Mouse (Mus musculus) hematopoietic stem cell, adult 5-6 weeks (primary cell): ENCODE data around the gene Prim2. TPM values are rescaled to one million over a fixed set of nuclear protein-coding genes. Genes with fewer than 3 reads are reported as not detected.

Source experiments
- ATAC-seq, 2 experiments: fragments of 125-278 bp in 1 of 2; replicated peaks in 1 of 2; 2 replicates each; pipeline ENCODE4 v1.8.0; 2016 to 2017; ENCODE audit warnings: inconsistent platforms in 2 of 2, mild to moderate bottlenecking in 2 of 2, moderate number of reproducible peaks in 2 of 2, low read depth in 1 of 2, moderate TSS enrichment in 1 of 2; ENCODE audit not compliant: low FRiP score in 2 of 2, poor library complexity in 2 of 2, severe bottlenecking in 2 of 2, insufficient read depth in 1 of 2, low TSS enrichment in 1 of 2
- total RNA-seq: library from RNA; stranded (forward); fragments of 172-1452, 232-1000 nt; gene quantifications from 2 replicates; pipeline ENCODE4 v1.2.3, GENCODE M21; 2017

The Prim2 gene
- total RNA-seq, 1 experiment from 2014 or later = 81.5 TPM

DNA sequence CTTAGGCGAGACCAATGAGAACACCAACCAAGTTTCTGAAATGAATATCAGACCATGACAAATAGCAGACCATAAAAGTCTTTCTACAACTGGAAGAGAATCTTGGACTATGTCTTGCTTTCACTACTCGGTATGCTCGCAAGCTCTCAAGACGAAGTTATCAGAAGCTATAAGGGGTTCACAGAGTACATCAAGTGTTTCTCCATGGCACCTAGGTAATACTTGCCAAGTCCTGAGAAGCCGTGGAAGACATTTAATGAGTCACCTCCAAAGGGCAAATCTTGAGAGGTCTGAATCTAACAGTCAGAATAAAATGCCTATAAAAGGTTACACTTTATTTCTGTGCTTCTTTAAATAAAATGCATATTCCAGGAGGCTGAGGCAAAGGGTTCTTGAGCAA, 181.2 kb downstream of the Prim2 start:
- ATAC-seq = no peak

- ATAC-seq = no peak
These were observed 185.8 kb downstream of the Prim2 start for GRCm38 (mm10) chr1:33483746-33484145.

DNA sequence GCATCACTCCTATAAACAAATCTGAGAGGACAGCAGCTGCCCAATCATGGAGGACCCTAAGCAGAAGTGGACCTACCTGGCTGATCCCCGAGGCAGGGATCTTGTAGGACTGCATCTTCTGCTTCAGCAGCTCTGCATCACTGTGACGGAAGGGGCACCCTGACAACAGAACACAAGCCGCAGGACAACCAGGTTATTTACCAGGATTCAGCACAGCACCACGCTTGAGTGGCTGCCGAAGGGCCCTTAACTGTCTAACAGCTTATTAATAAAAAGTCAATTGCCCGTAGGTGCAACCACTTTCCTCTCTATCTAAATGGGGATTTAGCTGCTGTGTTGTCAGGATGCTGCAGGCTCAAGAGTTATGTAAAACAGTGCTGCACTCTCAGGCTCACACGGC, 189.2 kb downstream of the Prim2 start:
- ATAC-seq = no peak

GRCm38 (mm10) chr1:33471069-33471468, 198.5 kb downstream of the Prim2 start:
- ATAC-seq = no peak

DNA sequence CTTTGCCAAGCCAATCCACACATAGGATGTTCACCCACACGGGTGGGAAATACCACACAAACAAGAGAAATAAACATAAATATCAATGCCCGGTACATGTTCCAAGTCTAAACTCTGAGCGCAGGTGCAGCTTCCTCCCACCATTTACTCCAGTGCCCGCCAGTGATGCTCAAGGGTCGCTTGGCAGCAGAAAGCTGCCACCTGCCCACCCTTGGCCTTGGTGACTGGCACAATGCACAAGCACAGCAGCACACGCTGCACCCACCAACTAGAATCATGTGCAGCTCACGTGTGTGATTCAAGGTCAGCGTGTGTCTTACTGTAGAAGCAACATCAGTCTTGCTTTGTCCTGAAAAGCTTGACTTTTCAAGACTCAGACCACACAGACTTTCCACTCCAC, 199.4 kb downstream of the Prim2 start:
- ATAC-seq = 0 out of 4 replicates have a peak, but pooled peaks of 1 of the 2 experiments have one; percentile 1

DNA sequence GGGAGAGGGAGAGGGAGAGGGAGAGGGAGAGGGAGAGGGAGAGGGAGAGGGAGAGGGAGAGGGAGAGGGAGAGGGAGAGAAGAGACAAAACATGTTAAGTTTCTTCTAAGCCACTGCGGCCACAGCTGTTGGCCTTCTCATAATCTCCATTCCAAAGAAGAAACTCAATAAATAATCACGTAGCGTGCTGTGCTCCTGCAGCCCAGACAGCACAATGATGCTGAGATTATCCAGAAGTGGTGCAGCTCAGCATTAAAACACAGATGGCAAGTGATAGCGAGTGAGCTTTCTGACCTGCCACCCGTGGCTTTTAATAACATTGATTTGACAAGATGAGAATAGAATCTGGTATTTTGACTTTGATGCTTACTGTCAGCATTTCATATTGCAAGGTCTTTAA, 205.4 kb downstream of the Prim2 start:
- ATAC-seq = no peak

DNA sequence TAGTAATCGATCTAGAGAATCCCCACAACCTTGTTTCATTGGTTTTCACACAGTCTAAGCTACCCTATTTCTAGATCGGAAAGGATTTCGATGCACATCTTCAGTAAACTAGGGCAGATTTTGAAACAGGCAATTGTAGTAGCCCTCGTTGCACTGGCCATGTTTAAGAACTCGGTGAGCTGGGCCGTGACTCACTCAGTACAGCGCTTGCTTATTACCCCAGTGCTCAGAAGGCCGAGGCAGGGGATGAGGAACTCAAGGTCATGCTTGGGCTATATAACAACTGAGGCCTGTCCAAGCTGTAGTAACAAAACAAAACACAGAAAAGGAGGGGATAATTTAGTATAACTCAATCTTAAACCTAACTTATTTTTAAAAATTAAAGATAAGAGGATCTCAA, 208.9 kb downstream of the Prim2 start:
- no peak for ATAC-seq

DNA sequence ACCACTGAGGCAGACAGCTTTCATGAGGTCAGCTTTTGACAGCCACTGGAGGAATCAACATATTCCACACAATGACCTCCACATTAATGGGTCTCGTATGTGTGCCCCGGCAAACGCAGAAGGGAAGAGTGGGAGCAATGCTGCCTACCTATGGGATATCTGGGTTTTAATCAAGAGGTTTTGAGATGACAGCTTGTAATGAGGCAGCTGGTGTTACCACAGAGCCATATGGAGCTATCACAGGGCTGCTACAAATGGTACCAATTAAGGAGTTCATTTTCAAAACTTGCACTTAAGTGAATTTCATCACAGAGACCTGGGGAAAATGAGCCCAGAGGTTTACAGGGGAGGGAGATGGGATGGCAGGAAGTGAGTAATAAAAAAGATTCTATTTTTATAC, 209.3 kb downstream of the Prim2 start:
- no peak for ATAC-seq

GRCm38 (mm10) chr1:33458950-33459349, 210.6 kb downstream of the Prim2 start:
- ATAC-seq = no peak

- ATAC-seq = no peak
These were observed 215.3 kb downstream of the Prim2 start for GRCm38 (mm10) chr1:33454251-33454650.

GRCm38 (mm10) chr1:33453299-33453698, 216.3 kb downstream of the Prim2 start:
- ATAC-seq = no peak

DNA sequence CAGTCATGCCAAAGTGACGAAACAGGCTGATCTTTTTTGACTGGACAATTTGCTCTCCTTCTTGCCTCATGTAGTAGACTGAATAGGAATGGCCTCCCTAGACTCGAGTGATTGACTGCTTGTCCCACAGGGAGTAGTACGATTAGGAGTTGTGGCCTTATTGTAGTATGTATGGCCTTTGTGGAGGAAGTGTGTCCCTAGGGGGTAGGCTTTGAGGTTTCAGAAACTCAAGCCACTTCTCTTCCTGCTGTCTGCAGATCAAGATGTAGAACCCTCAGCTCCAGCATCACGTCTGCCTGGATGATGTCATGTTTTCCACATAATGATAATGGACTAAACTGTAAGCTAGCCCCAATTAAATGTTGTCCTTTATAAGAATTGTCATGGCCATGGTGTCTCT, 222.4 kb downstream of the Prim2 start:
- ATAC-seq = no peak

DNA sequence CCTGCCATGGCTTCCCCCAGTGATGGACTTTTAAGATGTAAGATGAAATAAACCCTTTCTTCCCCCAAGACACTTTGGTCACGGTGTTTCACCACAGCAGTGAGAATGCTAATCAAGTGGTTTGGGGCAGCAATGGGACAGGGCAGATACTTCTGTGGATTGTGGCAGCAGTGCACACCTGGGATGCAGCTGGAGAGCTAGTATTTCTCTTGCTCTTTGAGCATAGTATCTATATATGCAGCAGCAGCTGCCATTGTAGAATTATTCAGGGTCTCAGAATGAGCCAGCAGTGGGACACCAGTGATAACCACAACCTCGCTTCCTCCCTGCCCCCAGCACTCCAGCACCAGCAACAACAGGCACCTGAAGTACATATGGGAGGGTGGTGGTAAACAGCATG, 233.4 kb downstream of the Prim2 start:
- ATAC-seq = no peak

Other genes with a start within 250 kb of the Prim2 start
- gene Rab23, start 50.1 kb upstream of the Prim2 start, total RNA-seq = 8.4 and 8.5 TPM in 2 replicates
- gene Bag2, start 88.0 kb upstream of the Prim2 start, total RNA-seq = 24.3 and 37.5 TPM in 2 replicates
- 37.5 and 43.9 TPM in 2 replicates for gene Zfp451, start 144.8 kb upstream of the Prim2 start, total RNA-seq
- 0.38 TPM in 1 of 2 replicates, not detected in the other for gene Bend6, start 238.0 kb upstream of the Prim2 start, total RNA-seq
- 48.7 and 58.5 TPM in 2 replicates for gene Dst, start 238.4 kb upstream of the Prim2 start, total RNA-seq